Mouse (Mus musculus): ENCODE measurements around the gene Rps6ka3.

Rps6ka3 gene

DNA sequence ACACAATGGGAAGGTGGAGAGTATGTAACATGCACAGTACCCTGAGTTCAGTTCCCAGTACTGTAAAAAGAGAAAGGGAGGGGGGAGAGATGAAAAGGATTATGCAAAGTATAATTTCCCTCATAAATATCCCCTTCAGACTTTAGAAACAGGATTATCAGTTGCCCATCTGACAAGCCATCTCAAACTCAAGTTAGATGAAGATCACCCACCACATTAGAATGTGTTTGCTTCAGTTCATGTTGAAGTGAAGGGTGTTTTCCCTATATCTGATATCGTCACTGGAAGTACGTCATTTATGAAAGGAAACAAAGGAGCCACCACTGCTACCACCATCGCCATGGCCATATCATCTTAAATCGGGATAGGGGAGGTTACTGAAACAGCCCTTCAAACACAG is at the start of gene Rps6ka3:
Gene Rps6ka3, plus strand, starts transcription at position 301 of the 400 bp plus-strand sequence.
- no peak for DNase-seq (ENCODE audit: low read depth, low spot score)

DNA sequence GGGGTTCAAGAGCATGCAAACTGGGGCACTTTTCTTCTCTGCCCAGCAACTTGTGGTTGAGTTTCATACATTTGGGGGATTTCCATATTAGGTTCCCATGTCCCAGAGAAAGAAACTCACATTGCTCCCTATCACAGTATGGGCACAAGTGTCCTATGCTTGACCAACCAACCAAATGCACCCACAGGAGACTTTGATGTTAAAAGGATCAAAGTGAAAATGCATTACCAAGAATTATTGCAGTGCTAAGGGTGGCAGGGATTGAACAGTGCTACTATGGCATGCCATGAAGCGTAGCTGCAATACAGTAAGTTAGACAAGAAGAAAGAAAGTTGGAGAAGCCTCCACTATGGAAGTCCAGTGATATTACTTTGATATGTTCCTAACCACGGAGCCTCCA is 40.9 kb upstream of the Rps6ka3 start:
- no peak for DNase-seq (ENCODE audit: low read depth, low spot score)

- DNase-seq (ENCODE audit: low read depth, low spot score): no peak
These were observed 38.5 kb upstream of the Rps6ka3 start for GRCm38 (mm10) chrX:159171579-159171978.

DNA sequence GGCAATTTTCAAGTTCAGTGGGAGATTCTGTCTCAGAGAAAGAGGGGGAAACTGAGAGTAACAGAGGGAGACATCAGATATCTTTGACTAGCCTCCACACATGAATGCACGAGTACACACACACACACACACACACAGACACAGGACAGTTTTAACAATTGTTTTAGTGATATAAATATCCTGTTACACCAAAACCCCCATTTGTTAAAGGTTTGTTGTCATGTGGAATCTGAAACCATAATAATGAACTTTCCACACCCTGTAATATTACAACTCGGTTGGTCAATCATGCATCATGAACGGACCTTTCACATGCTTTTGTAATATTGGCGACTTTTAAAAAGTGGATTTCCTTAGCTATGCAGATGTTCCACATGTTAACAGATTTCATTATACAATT is 18.5 kb upstream of the Rps6ka3 start:
- DNase-seq (ENCODE audit: low read depth, low spot score): no peak

- no peak for DNase-seq (ENCODE audit: low read depth, low spot score)
These were observed 10.6 kb upstream of the Rps6ka3 start for GRCm38 (mm10) chrX:159199495-159199894.

- no peak for DNase-seq (ENCODE audit: low read depth, low spot score)
These were observed 10.0 kb upstream of the Rps6ka3 start for GRCm38 (mm10) chrX:159200101-159200500.

DNA sequence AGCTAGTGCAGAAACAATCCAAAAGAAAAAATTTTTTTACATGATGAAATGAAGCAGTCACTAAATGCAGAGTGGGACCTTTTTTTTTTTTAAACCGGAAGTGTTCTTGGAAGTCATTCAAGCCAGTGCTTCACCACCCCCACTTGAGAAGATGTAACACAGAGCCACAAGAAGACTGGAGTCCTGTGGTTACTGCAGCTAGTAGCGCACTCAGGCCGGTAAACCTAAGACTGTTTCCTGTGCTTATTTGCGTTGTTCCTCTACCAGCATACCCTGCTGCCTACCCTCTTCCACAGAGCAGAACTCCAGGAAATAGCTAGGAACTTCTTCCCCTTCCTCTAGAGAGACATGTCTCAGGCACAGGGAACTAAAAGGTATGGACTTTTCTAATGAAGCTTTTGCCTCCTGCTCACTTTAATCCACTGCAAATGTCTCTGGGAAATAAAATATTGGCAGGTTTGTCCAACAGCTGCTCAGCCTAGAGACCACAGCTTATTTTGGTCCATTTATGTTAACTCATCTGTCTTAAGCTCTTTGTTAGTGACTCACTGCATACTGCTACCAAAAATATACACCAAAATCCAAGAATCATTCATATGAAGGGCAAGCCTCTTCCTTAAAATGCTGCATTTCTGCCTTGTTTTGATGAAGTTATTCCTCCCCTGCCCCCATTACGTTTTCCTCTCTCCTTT is 931 bp downstream of the Rps6ka3 start:
- DNase-seq (ENCODE audit: low read depth, low spot score): no peak

DNA sequence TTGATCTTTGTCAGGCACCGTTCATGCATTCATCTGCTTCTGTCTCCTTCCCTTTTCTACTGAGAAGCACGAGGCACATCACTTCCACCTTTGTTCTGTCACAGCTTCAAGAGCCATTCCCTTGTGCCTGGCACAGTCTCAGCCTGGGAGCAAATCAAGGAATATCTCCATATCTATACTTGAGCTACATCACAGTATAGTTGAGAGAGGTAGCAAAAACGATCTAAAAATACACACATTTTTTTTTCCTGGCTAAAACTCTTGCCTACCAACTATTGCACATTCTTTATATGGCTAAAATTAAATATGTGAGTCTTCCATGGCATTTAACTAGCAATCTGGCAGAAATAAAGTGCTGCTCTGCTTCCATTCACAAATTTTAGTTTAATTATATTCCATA is 5.1 kb downstream of the Rps6ka3 start:
- DNase-seq (ENCODE audit: low read depth, low spot score): peak; percentile 43

- DNase-seq (ENCODE audit: low read depth, low spot score): no peak
These were observed 12.4 kb downstream of the Rps6ka3 start for GRCm38 (mm10) chrX:159222474-159222873.

GRCm38 (mm10) chrX:159237275-159237674 is 27.2 kb downstream of the Rps6ka3 start:
- no peak for DNase-seq (ENCODE audit: low read depth, low spot score)

DNA sequence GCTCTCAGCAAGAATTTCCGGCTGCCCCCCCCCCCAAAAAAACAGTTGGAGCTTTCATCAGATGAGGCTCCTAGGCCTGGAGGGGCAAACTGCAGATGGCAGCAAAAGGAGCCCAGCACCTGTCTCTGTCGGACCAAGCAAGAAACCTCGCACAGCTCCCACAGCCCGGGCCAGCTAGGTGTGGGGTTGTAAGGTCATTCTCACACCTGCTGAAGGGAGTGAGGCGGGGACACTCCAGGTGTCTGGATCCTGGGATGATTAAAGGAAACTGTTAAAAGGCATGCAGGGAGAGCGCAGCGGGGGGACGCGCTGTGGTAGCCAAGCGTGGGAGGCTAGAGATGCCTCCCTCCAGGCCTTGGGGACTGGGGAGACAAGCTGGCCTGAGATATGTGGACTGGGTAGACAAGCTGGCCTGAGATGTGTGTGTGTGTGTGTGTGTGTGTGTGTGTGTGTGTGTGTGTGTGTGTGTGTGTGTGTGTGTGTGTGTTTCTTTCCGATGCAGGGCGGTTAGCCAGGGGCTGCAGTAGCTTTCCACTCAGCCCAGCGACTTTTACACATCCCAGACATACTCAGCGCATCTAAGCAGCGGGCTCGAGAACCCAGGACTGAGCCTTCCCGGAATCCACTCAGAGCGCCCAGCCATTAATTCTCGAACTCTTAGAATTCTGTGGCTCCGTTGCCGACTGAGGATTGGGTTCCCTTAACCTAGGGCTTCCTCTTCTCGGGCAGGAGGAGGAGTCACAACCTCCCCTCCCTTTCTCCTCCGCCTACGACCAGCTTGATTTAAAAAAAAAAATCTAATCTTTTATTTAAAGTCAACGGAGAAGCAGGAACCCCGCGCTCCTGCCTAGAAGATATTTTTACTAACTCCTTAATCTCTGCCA is 44.1 kb downstream of the Rps6ka3 start:
- no peak for DNase-seq (ENCODE audit: low read depth, low spot score)

DNA sequence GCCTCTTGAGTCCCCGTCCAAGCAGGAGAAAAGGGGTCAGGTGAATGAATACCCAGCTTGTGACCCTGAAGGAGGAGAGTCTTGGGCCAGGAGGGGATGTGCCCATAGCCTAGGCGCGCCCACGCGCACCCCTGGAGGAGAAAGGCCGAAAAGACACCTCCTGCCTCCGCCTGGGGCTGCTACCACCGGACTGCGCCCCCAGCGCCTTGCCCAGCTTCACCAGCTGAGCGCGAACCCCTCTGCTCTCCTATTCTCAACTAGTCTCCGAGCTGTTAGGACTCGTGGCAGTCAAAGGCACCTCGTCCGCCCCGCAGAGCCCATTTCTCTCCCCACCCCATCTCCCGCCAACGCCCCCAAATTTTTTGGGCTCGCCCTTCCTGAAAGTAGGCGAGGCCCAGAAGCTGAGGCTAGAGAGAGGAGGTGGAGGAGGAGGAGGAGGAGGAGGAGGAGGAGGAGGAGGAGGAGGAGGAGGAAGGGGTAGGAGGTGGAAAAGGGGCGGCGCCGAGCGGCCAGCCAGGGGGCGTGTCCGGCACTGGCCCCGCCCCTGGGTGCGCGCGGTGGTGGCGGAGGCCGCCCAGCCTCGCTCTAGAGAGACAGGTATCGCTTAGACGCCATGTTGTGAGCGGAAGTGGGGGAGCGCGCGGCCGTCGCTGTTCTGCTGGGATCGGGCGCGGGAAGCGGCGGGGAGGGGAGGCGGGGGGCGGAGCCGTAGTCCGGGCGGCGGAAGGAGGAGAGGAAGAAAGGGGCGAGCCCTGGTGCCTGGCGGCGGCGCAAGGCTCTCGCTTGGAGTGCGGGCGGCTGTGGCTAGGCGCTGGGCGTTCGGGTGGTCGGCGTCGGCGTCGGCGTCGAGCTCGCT is 45.2 kb downstream of the Rps6ka3 start:
- DNase-seq (ENCODE audit: low read depth, low spot score): peak; percentile 58

GRCm38 (mm10) chrX:159256040-159256852 is 46.1 kb downstream of the Rps6ka3 start:
- DNase-seq (ENCODE audit: low read depth, low spot score): no peak

DNA sequence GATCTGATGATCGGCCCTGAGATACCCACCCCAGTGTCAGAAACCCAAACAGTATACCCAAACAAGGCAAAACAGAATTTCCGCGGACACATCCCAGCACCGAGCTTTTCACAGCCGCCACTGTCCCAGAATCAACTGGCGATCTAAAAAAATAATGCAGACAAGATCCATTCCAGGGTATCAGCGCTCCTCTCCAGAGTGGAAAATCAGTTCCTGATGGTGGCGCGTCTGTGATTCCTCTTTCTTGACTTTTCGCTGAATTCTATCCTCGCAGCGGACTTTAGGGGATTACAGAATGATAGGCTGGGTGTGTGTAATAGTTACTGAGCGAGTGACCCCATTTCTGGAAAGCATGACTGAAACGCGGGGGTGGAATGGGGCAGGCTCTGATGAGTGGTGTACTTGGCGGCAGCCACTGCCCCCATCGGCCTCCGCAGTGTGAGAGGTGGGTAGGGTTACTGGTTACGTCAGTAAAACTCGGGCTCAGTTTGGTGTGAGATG is 46.9 kb downstream of the Rps6ka3 start:
- no peak for DNase-seq (ENCODE audit: low read depth, low spot score)

DNA sequence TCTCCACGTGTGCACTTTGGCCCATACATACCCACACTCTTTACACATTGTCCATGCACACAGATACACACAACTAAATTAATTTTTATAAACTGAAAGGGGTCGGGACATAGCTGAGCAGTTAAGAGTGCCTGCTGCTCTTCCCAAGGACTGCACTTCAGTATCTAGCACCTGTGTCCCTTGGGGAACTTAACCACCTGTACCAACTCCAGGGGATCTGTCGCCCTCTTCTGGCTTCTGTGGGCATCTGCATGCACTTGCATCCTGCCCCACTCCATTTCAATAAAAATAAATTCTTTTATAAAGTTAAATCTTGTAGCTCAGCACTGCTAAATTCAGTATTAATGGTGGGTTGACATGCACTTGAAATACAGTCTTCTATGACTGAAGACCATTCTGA is 54.6 kb downstream of the Rps6ka3 start:
- no peak for DNase-seq (ENCODE audit: low read depth, low spot score)

DNA sequence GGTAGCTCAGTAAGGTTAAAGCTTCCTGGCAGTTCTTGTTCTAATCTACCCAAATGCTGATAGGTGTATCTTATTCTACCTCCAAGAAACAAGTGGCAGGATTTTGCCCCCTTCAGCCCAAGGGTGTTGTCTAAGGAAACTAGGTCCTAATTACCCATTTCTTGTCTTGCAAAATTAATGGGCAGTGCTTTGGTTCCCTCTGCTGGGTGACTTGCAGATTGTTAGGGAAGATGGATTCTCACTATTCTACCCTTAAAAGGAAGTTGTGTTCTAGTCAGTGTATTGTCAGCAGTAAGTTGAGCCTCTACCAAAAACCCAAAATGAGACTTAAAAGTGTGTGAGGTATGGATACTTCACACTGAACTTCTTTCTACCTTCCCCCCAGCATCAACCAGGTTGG is 59.0 kb downstream of the Rps6ka3 start:
- DNase-seq (ENCODE audit: low read depth, low spot score): no peak

DNA sequence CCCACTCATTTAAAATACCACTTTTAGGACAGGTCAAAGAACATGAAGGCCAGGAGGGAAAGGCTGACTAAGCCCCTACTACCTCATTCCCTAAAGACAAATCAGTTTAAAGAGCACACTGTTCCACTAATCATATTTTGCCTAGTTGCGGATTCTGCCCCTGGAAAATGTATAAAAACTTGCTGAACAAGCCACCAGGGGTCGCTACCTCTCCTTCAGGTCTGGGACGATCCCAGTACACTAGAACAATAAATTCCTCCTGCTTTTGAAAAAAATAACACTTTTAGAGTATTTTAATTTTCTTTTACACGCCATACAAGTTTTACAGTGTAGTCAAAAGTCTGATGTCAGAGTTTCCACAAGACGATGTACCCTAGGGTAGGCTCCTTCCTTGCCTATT is 76.7 kb downstream of the Rps6ka3 start:
- DNase-seq (ENCODE audit: low read depth, low spot score): no peak

GRCm38 (mm10) chrX:159295879-159296278 is 85.8 kb downstream of the Rps6ka3 start:
- no peak for DNase-seq (ENCODE audit: low read depth, low spot score)

DNA sequence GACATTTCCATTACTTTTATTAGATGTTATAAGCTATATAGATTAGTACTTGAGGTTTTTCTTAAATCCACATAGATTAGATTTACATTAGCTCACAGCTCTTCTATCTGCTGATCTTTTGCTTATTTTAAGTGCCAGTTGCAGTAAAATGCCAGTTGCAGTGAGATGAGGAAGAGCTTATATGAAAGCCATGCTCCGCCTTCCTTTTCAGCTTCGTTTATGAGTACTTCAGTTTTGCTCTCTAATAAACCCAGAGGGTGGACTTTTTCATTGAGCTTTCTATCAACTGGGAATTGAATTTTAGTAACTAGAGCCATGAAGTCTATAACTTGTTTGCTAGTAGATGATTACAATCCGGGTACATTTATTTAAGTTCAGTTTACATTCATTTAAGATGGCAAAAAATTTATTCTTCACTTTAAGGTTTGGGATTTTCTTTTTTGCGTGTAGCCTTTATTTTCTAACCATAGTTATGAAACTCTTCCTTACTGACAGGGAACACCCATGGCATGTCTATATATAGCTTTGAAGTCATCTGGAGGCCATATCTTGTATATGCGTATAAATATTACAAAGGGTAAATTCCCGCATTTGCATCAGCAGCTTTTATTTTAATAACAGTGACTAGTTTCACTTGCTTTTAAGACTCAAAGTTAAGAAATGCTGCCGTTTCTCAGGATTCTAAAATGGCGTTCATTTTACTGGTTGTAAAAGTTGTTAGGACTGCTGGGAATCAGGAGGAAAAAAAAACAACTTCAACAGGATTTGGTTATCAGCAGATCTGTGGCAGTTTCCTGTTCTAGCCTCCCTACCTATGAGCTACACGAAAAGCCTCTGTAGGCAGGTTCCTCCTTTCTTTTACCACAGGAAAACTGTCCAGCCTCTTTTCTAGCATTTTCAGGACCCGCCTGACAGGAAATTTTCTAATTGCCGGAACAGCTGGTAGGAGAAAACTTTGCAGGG is 92.5 kb downstream of the Rps6ka3 start:
- DNase-seq (ENCODE audit: low read depth, low spot score): no peak

DNA sequence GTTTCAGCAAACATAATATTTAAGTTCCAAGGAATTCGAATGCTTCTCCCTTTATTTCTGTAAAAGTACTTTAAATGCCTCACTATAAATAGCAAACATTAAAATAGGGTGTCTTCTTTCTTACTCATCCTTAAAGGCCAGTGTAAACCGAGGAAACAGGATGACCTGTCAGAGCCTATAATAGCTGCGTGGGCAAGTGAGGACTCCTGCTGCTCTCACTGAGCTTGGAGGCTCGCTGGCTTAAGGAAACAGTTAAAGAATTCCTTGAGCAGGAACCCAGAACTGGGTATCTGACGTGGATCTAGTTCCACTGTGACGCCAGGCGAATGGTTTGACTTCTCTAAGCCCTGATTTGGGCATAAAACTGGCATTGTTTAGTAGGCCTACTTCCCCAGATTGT is 105.2 kb downstream of the Rps6ka3 start:
- DNase-seq (ENCODE audit: low read depth, low spot score): peak; percentile 26
